Mouse (Mus musculus) brain, adult 10 weeks (tissue): ENCODE data around the gene Crb2. TPM values are rescaled to one million over a fixed set of nuclear protein-coding genes. Genes with fewer than 3 reads are reported as not detected.

Source experiments
- polyA plus RNA-seq: library from polyadenylated mRNA; stranded (reverse); fragments of 350-450 nt; fragmentation: Illumina TruSeq; extraction: RNeasy Lipid Tissue Mini Kit (QIAGEN cat#74804); gene quantifications from one replicate; pipeline ENCODE4 v1.2.3, GENCODE M21; 2015; ENCODE audit warnings: low read depth, low replicate concordance

Crb2 gene
- 1.8 TPM for polyA plus RNA-seq

DNA sequence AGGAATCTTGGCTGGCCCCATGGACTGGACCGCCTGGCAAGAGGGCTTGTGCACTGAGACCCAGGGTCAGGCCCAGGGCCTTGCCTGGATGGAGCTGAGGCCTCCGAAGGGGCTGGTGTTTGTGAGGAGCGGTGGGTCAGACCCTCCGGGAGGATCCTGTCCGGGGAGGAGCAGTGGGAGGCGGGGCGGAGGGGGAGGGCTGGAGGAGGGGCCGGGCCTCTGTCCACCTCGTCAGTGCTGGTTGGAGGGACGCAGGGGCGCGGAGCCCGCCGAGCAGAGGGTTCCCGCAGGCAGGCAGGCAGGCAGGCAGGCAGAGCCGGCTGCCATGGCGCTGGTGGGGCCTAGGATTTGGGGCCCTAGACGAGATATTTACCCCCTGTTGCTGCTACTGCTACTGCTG is at the start of gene Crb2:
Gene Crb2, plus strand, starts transcription at position 234 of the 400 bp plus-strand sequence.

Other genes with a start within 250 kb of the Crb2 start
- gene Strbp, start 72.4 kb upstream of the Crb2 start, polyA plus RNA-seq: 73.7 TPM